10 mouse cellular contexts compared by ENCODE assay signal in genomic region chr4:82466144-82466543, GRCm38 (mm10).
DNase-seq lines count a peak whose midpoint lies in the region; ATAC-seq lines count a peak whose summit lies in the region.
"Had no signal": no experiment of that assay in that cellular context is flagged by ENCODE, and none has a peak within 500 bp of the region (broad histone marks: within the 10 kb centered on the region; RNA-seq: fewer than 3 reads in every experiment).

No protein-coding gene starts in this region.

- H3K4me3 ChIP-seq in heart, embryonic 16.5 days (ENCODE audit: low read length), result no peak overlapping the region; the same call in 1 of the 2 replicates
- H3K4me3 ChIP-seq in kidney, embryonic 15.5 days (replicated peaks), result no peak overlapping the region
- H3K4me3 ChIP-seq: liver, embryonic 15.5 days had no signal

- H3K4me2 ChIP-seq in heart, embryonic 16.5 days (ENCODE audit: low read depth, low read length), result peak overlapping the region; percentile 35
- 0 out of 2 replicates have a peak overlapping the region, but pooled peaks have one; percentile 2 for H3K4me2 ChIP-seq in kidney, embryonic 15.5 days
- H3K4me2 ChIP-seq: liver, embryonic 15.5 days had no signal

- 34% methylated on average over 6 of the region's 6 CpGs for WGBS in heart, embryonic 16.5 days
- WGBS in kidney, embryonic 15.5 days, result 72% methylated on average over 6 of the region's 6 CpGs

- peaks cover 76% of the 10 kb centered on the region for H3K4me1 ChIP-seq in heart, embryonic 16.5 days (ENCODE audit: control insufficient read depth, insufficient read depth, low read length)
- peaks cover 64% of the 10 kb centered on the region for H3K4me1 ChIP-seq in kidney, embryonic 15.5 days

- H3K27ac ChIP-seq in heart, embryonic 16.5 days (ENCODE audit: low read length), result peak overlapping the region; percentile 84
- peak overlapping the region; percentile 65 for H3K27ac ChIP-seq in kidney, embryonic 15.5 days
- H3K27ac ChIP-seq: liver, embryonic 15.5 days had no signal

- ATAC-seq in heart, embryonic 16.5 days (replicated peaks; ENCODE audit: extremely low read depth, insufficient read depth, low FRiP score), result no peak
- ATAC-seq in kidney, embryonic 15.5 days (replicated peaks; ENCODE audit: low FRiP score), result no peak

- intact Hi-C loops in heart, postnatal 14 days (cut with DNase I), result loop anchor here (5.0 kb wide), 1 partner anchor 36 kb away; no protein-coding TSS in a partner anchor

- peak overlapping the region; percentile 54 for H3K9ac ChIP-seq in heart, embryonic 16.5 days (ENCODE audit: low read length)
- no peak overlapping the region for H3K9ac ChIP-seq in kidney, embryonic 15.5 days
- H3K9ac ChIP-seq: liver, embryonic 15.5 days had no signal

- no peaks in the 10 kb centered on the region for H3K9me3 ChIP-seq in heart, embryonic 16.5 days (replicated peaks; ENCODE audit: control insufficient read depth, low read length)
- H3K9me3 ChIP-seq in kidney, embryonic 15.5 days (replicated peaks), result no peaks in the 10 kb centered on the region
- H3K9me3 ChIP-seq: liver, embryonic 15.5 days had no signal

- no peaks in the 10 kb centered on the region for H3K27me3 ChIP-seq in heart, embryonic 16.5 days (ENCODE audit: control insufficient read depth, insufficient read depth, low read length)
- no peaks in the 10 kb centered on the region for H3K27me3 ChIP-seq in kidney, embryonic 15.5 days
- H3K27me3 ChIP-seq: liver, embryonic 15.5 days had no signal

- peak; percentile 13 for DNase-seq in adrenal gland, postnatal 25 days
- DNase-seq in adrenal gland, postnatal 10 days, result no peak
- no peak for DNase-seq in heart, postnatal 14 days
- peak; percentile 36 for DNase-seq in NIH3T3 (ENCODE audit: low read depth)
- no peak for DNase-seq in ovary, postnatal 14 days (ENCODE audit: low spot score)
- no peak for DNase-seq in urinary bladder, postnatal 36 days (ENCODE audit: low spot score in 2 of 2)
- DNase-seq: embryo, embryonic 11 days had no signal

- no peaks in the 10 kb centered on the region; the same call in 1 of the 2 replicates for H3K36me3 ChIP-seq in heart, embryonic 16.5 days (ENCODE audit: control insufficient read depth, insufficient read depth)
- no peaks in the 10 kb centered on the region for H3K36me3 ChIP-seq in kidney, embryonic 15.5 days
- H3K36me3 ChIP-seq: liver, embryonic 15.5 days had no signal

Comparison
In these comparisons a context has a peak if more than half of its experiments do, and no peak if none do; other contexts are left out.
1. DNase-seq: peak in adrenal gland, postnatal 25 days (single experiment) and NIH3T3 (single experiment); none in adrenal gland, postnatal 10 days (single experiment), heart, postnatal 14 days (0 of 2), ovary, postnatal 14 days (single experiment) and urinary bladder, postnatal 36 days (0 of 2).